Comparison of ENCODE assay signal across 24 mouse cellular contexts in the genomic region with DNA sequence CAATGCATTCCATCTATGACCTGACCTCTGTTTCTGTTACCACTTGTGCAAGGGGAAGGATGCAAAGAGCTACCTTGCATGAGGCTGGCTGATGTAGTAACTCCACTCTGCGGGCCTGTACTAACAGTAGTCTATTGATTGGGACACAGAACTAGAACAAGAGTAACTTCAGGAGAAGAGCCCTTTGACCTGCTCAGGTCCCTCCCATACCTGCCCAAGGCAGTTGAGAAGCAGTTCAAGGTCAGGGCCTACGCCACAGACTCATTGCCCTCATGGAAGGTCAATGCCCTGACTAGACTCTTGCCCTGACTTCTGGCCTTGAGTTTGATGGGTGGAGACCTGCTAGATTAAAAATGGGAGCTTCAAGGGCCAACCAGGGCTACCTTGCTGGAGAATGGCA. TPM values are rescaled to one million over a fixed set of nuclear protein-coding genes. Genes with fewer than 3 reads are reported as not detected.
DNase-seq lines count a peak whose midpoint lies in the region; ATAC-seq and TF ChIP-seq lines count a peak whose summit lies in the region.
"Had no signal": no experiment of that assay in that cellular context is flagged by ENCODE, and none has a peak within 500 bp of the region (broad histone marks: within the 10 kb centered on the region; RNA-seq: fewer than 3 reads in every experiment).

No protein-coding gene starts in this region.

- peak; percentile 42 for DNase-seq in adrenal gland, adult 8-10 months
- no peak for DNase-seq in adrenal gland, postnatal 14 days
- DNase-seq in hindbrain, postnatal 0 days (ENCODE audit: low spot score): no peak
- DNase-seq in midbrain, embryonic 14.5 days: no peak
- DNase-seq: adrenal gland, postnatal 10 days; cerebellum, adult 11-12 months; cerebellum, postnatal 36 days; forebrain, postnatal 0 days; heart, postnatal 10 days; left cerebral cortex, postnatal 4 days; lung, adult 2 months; lung, postnatal 36 days had no signal

- ATAC-seq in liver, embryonic 16.5 days (ENCODE audit: low read depth): peak; percentile 67
- no peak for ATAC-seq in hindbrain, postnatal 0 days
- ATAC-seq in midbrain, embryonic 14.5 days (ENCODE audit: low FRiP score, low TSS enrichment): no peak
- ATAC-seq: CD4-positive, CD25-positive, alpha-beta regulatory T cell, adult 4 months; forebrain, postnatal 0 days had no signal

- no peaks in the 10 kb centered on the region for H3K27me3 ChIP-seq in E14TG2a.4 (ENCODE audit: insufficient read depth, low read length)
- H3K27me3 ChIP-seq in liver, embryonic 16.5 days (ENCODE audit: control insufficient read depth, insufficient read depth, low read depth, low read length): peaks cover 14% of the 10 kb centered on the region
- no peaks in the 10 kb centered on the region for H3K27me3 ChIP-seq in hindbrain, postnatal 0 days (ENCODE audit: insufficient read depth, low read length)
- peaks cover 23% of the 10 kb centered on the region for H3K27me3 ChIP-seq in midbrain, embryonic 14.5 days (ENCODE audit: control insufficient read depth, insufficient read depth, low read length)

- H3K4me3 ChIP-seq in E14TG2a.4 (replicated peaks; ENCODE audit: low read length): peak overlapping the region; percentile 45; the same call in 1 of the 2 replicates
- peak overlapping the region; percentile 46 for H3K4me3 ChIP-seq in brown adipose tissue, adult 24 weeks (ENCODE audit: insufficient read depth, low read depth, low read length)
- H3K4me3 ChIP-seq in liver, embryonic 16.5 days (ENCODE audit: low read depth, low read length): no peak overlapping the region
- H3K4me3 ChIP-seq in hindbrain, postnatal 0 days (ENCODE audit: low read length): no peak overlapping the region
- no peak overlapping the region for H3K4me3 ChIP-seq in midbrain, embryonic 14.5 days (replicated peaks; ENCODE audit: low read depth, low read length)
- H3K4me3 ChIP-seq: forebrain, embryonic 10.5 days had no signal

- peaks cover 35% of the 10 kb centered on the region for H3K36me3 ChIP-seq in E14TG2a.4 (ENCODE audit: insufficient read depth, low read length)
- no peaks in the 10 kb centered on the region; the same call in 1 of the 2 replicates for H3K36me3 ChIP-seq in liver, embryonic 16.5 days (ENCODE audit: control insufficient read depth, insufficient read depth)
- no peaks in the 10 kb centered on the region for H3K36me3 ChIP-seq in hindbrain, postnatal 0 days (ENCODE audit: insufficient read depth, low read length)
- no peaks in the 10 kb centered on the region for H3K36me3 ChIP-seq in midbrain, embryonic 14.5 days (ENCODE audit: control insufficient read depth, insufficient read depth, low read length)
- H3K36me3 ChIP-seq: forebrain, embryonic 10.5 days had no signal

- peak overlapping the region; percentile 73 for H3K27ac ChIP-seq in brown adipose tissue, adult 24 weeks (replicated peaks; ENCODE audit: low read depth, low read length)
- H3K27ac ChIP-seq in liver, embryonic 16.5 days (ENCODE audit: low read length): peak overlapping the region; percentile 75
- no peak overlapping the region for H3K27ac ChIP-seq in hindbrain, postnatal 0 days
- no peak overlapping the region for H3K27ac ChIP-seq in midbrain, embryonic 14.5 days (replicated peaks; ENCODE audit: low read depth, low read length)
- H3K27ac ChIP-seq: forebrain, embryonic 10.5 days; hindbrain, embryonic 14.5 days; stomach, postnatal 0 days had no signal

- H3K4me1 ChIP-seq in E14TG2a.4 (replicated peaks; ENCODE audit: low read depth, low read length): peaks cover 86% of the 10 kb centered on the region
- H3K4me1 ChIP-seq in brown adipose tissue, adult 24 weeks (ENCODE audit: control insufficient read depth, insufficient read depth, insufficient read length, low read length): no peaks in the 10 kb centered on the region
- peaks cover 18% of the 10 kb centered on the region for H3K4me1 ChIP-seq in liver, embryonic 16.5 days (ENCODE audit: control insufficient read depth, low read depth, low read length)
- no peaks in the 10 kb centered on the region for H3K4me1 ChIP-seq in hindbrain, postnatal 0 days (ENCODE audit: insufficient read depth, low read length)
- 0 out of 2 replicates have a peak, but pooled peaks cover 5% of the 10 kb centered on the region for H3K4me1 ChIP-seq in midbrain, embryonic 14.5 days (ENCODE audit: control insufficient read depth, insufficient read depth, low read length)

- WGBS in liver, embryonic 16.5 days (ENCODE audit: insufficient replicate concordance): 53% methylated on average over 2 of the region's 2 CpGs
- 88% methylated on average over 2 of the region's 2 CpGs for WGBS in hindbrain, postnatal 0 days
- 95% methylated on average over 2 of the region's 2 CpGs for WGBS in midbrain, embryonic 14.5 days

- no peak overlapping the region for H3K4me2 ChIP-seq in liver, embryonic 16.5 days (ENCODE audit: low read depth, low read length)
- no peak overlapping the region for H3K4me2 ChIP-seq in hindbrain, postnatal 0 days (ENCODE audit: low read depth, low read length)
- no peak overlapping the region for H3K4me2 ChIP-seq in midbrain, embryonic 14.5 days (ENCODE audit: low read length)
- H3K4me2 ChIP-seq: heart, embryonic 11.5 days; hindbrain, embryonic 14.5 days had no signal

- TF ChIP-seq CTCF in E14TG2a.4 (conservative IDR thresholded peaks at IDR 0.05; ENCODE audit: low read length): no peak
- TF ChIP-seq CTCF in hindbrain, postnatal 0 days (IDR thresholded peaks at IDR 0.05; ENCODE audit: low read depth): no peak

- no peak overlapping the region for H3K9ac ChIP-seq in liver, embryonic 16.5 days (ENCODE audit: low read depth, low read length)
- H3K9ac ChIP-seq in hindbrain, postnatal 0 days (replicated peaks; ENCODE audit: low read length): no peak overlapping the region
- no peak overlapping the region for H3K9ac ChIP-seq in midbrain, embryonic 14.5 days (replicated peaks; ENCODE audit: low read length)
- H3K9ac ChIP-seq: forebrain, postnatal 0 days; hindbrain, embryonic 14.5 days had no signal

- no peaks in the 10 kb centered on the region for H3K9me3 ChIP-seq in E14TG2a.4 (ENCODE audit: low read length)
- no peaks in the 10 kb centered on the region for H3K9me3 ChIP-seq in liver, embryonic 16.5 days (replicated peaks; ENCODE audit: control insufficient read depth, low read length)
- H3K9me3 ChIP-seq in hindbrain, postnatal 0 days (ENCODE audit: low read length): no peaks in the 10 kb centered on the region
- no peaks in the 10 kb centered on the region for H3K9me3 ChIP-seq in midbrain, embryonic 14.5 days (ENCODE audit: control insufficient read depth, low read length)
- H3K9me3 ChIP-seq: forebrain, embryonic 10.5 days had no signal

RNA-seq across cellular contexts. Expression of a gene that starts 3.6 kb away (rescaled TPM):
- 100 to 1,000 TPM in 3 of 4 experiments, 10 to 100 TPM in 1; 86.0 to 354 (median 247) TPM for total RNA-seq in adrenal gland, adult 8-10 months (2022)
- total RNA-seq in adrenal gland, postnatal 14 days (2021): 271 and 405 TPM in 2 replicates
- 2,029 and 2,407 TPM in 2 replicates for polyA plus RNA-seq in brown adipose tissue, adult 24 weeks (2012; ENCODE audit: insufficient read depth, insufficient read length, missing spikeins)
- polyA plus RNA-seq in liver, embryonic 16.5 days (2015; fragmentation: Nextera tagmentation; extraction: Ambion mirVana): 58.3 and 65.7 TPM in 2 replicates
- total RNA-seq in hindbrain, postnatal 0 days (2014; rRNA removed): 12.2 and 13.9 TPM in 2 replicates
- 6.2 and 8.2 TPM in 2 replicates for polyA plus RNA-seq in hindbrain, postnatal 0 days (2015; fragmentation: Nextera tagmentation; extraction: Ambion mirVana)
- polyA plus RNA-seq in midbrain, embryonic 14.5 days (2014; fragmentation: Nextera tagmentation; extraction: Ambion mirVana): 1.8 and 3.8 TPM in 2 replicates

RNA-seq across cellular contexts. Expression of a gene that starts 14.2 kb away (rescaled TPM):
- not detected for total RNA-seq in adrenal gland, adult 8-10 months (2022)
- not detected in 2 replicates for total RNA-seq in adrenal gland, postnatal 14 days (2021)
- not detected in 2 replicates for polyA plus RNA-seq in brown adipose tissue, adult 24 weeks (2012; ENCODE audit: insufficient read depth, insufficient read length, missing spikeins)
- polyA plus RNA-seq in liver, embryonic 16.5 days (2015; fragmentation: Nextera tagmentation; extraction: Ambion mirVana): not detected in 2 replicates
- total RNA-seq in hindbrain, postnatal 0 days (2014; rRNA removed): not detected in 2 replicates
- not detected in 2 replicates for polyA plus RNA-seq in hindbrain, postnatal 0 days (2015; fragmentation: Nextera tagmentation; extraction: Ambion mirVana)
- not detected in 2 replicates for polyA plus RNA-seq in midbrain, embryonic 14.5 days (2014; fragmentation: Nextera tagmentation; extraction: Ambion mirVana)
- total RNA-seq: adrenal gland, postnatal 10 days; forebrain, postnatal 0 days; left cerebral cortex, adult 18-20 months; left cerebral cortex, postnatal 4 days; megakaryocyte-erythroid progenitor cell, adult 5-6 weeks had no signal
- polyA plus RNA-seq: CD4-positive, CD25-positive, alpha-beta regulatory T cell, adult 4 months; forebrain, embryonic 10.5 days; forebrain, postnatal 0 days; gonadal fat pad, adult 2 months; heart, embryonic 11.5 days; hindbrain, embryonic 14.5 days; lung, adult 2 months; stomach, postnatal 0 days; thymus, postnatal 0 days had no signal

RNA-seq across cellular contexts. Expression of a gene that starts 20.9 kb away (rescaled TPM):
- total RNA-seq in adrenal gland, adult 8-10 months (2022): 100 to 1,000 TPM; 105 to 245 (median 172) TPM
- 217 and 247 TPM in 2 replicates for total RNA-seq in adrenal gland, postnatal 14 days (2021)
- 75.5 and 80.4 TPM in 2 replicates for polyA plus RNA-seq in brown adipose tissue, adult 24 weeks (2012; ENCODE audit: insufficient read depth, insufficient read length, missing spikeins)
- polyA plus RNA-seq in liver, embryonic 16.5 days (2015; fragmentation: Nextera tagmentation; extraction: Ambion mirVana): 50.9 and 54.3 TPM in 2 replicates
- 70.4 and 79.5 TPM in 2 replicates for total RNA-seq in hindbrain, postnatal 0 days (2014; rRNA removed)
- 74.8 and 76.5 TPM in 2 replicates for polyA plus RNA-seq in hindbrain, postnatal 0 days (2015; fragmentation: Nextera tagmentation; extraction: Ambion mirVana)
- 36.7 and 51.1 TPM in 2 replicates for polyA plus RNA-seq in midbrain, embryonic 14.5 days (2014; fragmentation: Nextera tagmentation; extraction: Ambion mirVana)
- polyA plus RNA-seq: CD4-positive, CD25-positive, alpha-beta regulatory T cell, adult 4 months had no signal

RNA-seq across cellular contexts. Expression of a gene that starts 27.6 kb away (rescaled TPM):
- total RNA-seq in adrenal gland, adult 8-10 months (2022): 10 to 100 TPM in 2 of 4 experiments, 1 to 10 TPM in 2; 9.1 to 11.9 (median 10.4) TPM
- total RNA-seq in adrenal gland, postnatal 14 days (2021): 10.0 and 12.3 TPM in 2 replicates
- polyA plus RNA-seq in brown adipose tissue, adult 24 weeks (2012; ENCODE audit: insufficient read depth, insufficient read length, missing spikeins): 24.4 and 49.4 TPM in 2 replicates
- polyA plus RNA-seq in liver, embryonic 16.5 days (2015; fragmentation: Nextera tagmentation; extraction: Ambion mirVana): 0.61 and 1.3 TPM in 2 replicates
- total RNA-seq in hindbrain, postnatal 0 days (2014; rRNA removed): 289 and 302 TPM in 2 replicates
- 129 and 142 TPM in 2 replicates for polyA plus RNA-seq in hindbrain, postnatal 0 days (2015; fragmentation: Nextera tagmentation; extraction: Ambion mirVana)
- 123 and 160 TPM in 2 replicates for polyA plus RNA-seq in midbrain, embryonic 14.5 days (2014; fragmentation: Nextera tagmentation; extraction: Ambion mirVana)

Comparison
In these comparisons a context has a peak if more than half of its experiments do, and no peak if none do; other contexts are left out.
1. H3K4me3 ChIP-seq: peak in E14TG2a.4 (single experiment) and brown adipose tissue, adult 24 weeks (single experiment); none in liver, embryonic 16.5 days (single experiment), hindbrain, postnatal 0 days (single experiment) and midbrain, embryonic 14.5 days (single experiment).
2. H3K27ac ChIP-seq: peak in brown adipose tissue, adult 24 weeks (single experiment) and liver, embryonic 16.5 days (single experiment); none in hindbrain, postnatal 0 days (single experiment) and midbrain, embryonic 14.5 days (single experiment).
3. RNA of a gene that starts 3.6 kb away (polyA plus RNA-seq): 2,029 to 2,407 TPM in brown adipose tissue, adult 24 weeks; 58.3 to 65.7 TPM in liver, embryonic 16.5 days, 6.2 to 8.2 TPM in hindbrain, postnatal 0 days and 1.8 to 3.8 TPM in midbrain, embryonic 14.5 days; every median in the first group is over 10 times any median in the second.